Mouse (Mus musculus) CH12.LX (cell line): ENCODE data around the gene Slc15a2.

ENCODE experiments used
- CTCF ChIP-seq, 2 experiments: IDR thresholded peaks in 1 of 2; conservative IDR thresholded peaks in 1 of 2; 2 replicates each; pipeline ENCODE4 v1.5.1; 2011 to 2012; ENCODE audit warnings: low read depth in 2 of 2, low read length in 2 of 2, improper control_type of control experiment in 1 of 2, inconsistent platforms in 1 of 2, mild to moderate bottlenecking in 1 of 2, moderate library complexity in 1 of 2
- MAX ChIP-seq: IDR thresholded peaks from 2 replicates; pipeline ENCODE4 v1.6.1; 2011; ENCODE audit warnings: low read length, improper control_type of control experiment
- MYC ChIP-seq: IDR thresholded peaks from 2 replicates; pipeline ENCODE4 v1.6.1; 2011; ENCODE audit warnings: low read depth, mild to moderate bottlenecking, improper control_type of control experiment, low read length
- PAX5 ChIP-seq: IDR thresholded peaks from 2 replicates; pipeline ENCODE4 v1.6.1; 2012; ENCODE audit warnings: low read length, inconsistent platforms, mixed read lengths
- SIN3A ChIP-seq: IDR thresholded peaks from 2 replicates; pipeline ENCODE4 v1.6.1; 2012; ENCODE audit warnings: low read length, improper control_type of control experiment, inconsistent platforms
- SMC3 ChIP-seq: IDR thresholded peaks from 2 replicates; pipeline ENCODE4 v1.6.1; 2011; ENCODE audit warnings: low read depth, low read length, improper control_type of control experiment
- ZKSCAN1 ChIP-seq: IDR thresholded peaks from 2 replicates; pipeline ENCODE4 v1.6.1; 2012; ENCODE audit warnings: low read depth, inconsistent platforms, low read length, improper control_type of control experiment, borderline replicate concordance

- TF ChIP-seq ZKSCAN1 (no peak), MYC (peak; percentile 80), SMC3 (peak; percentile 95), MAX (no peak), SIN3A (peak; percentile 93), PAX5 (no peak), CTCF (conservative IDR thresholded peaks at IDR 0.05 in 1 of 2, IDR thresholded peaks at IDR 0.05 in 1 of 2; ENCODE audit: low read depth in 2 of 2, low read length in 2 of 2) (peak; percentile 40 to 98; a peak in 3 of 4 replicates)
Measured at GRCm38 (mm10) chr16:36723880-36724443, 60.8 kb downstream of the Slc15a2 start.
